Mouse (Mus musculus): Measurements from ENCODE around the gene Fbxo11. TPM values are rescaled to one million over a fixed set of nuclear protein-coding genes. Genes with fewer than 3 reads are reported as not detected.
A peak's percentile ranks its signal among the peaks of the same experiment; 100 is the strongest.

The Fbxo11 gene
- polyA plus RNA-seq, 1 experiment from 2014 or later: 26.7 TPM

DNA sequence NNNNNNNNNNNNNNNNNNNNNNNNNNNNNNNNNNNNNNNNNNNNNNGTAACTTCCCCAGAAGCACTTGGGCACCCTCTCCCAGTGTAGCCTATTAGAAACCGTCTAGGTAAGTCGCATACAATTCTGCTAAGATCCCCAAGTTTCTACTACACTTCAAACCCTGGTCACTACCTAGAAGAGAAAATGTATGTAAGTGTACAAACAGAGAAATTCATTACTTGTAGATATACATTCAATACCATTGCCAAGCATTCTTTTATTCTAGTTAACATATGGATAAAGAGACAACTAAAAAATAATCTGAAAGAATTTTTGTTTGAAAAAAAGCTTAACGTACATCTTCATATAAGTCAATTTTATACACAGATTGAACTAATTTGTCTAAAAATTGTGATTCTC, 3.1 kb downstream of the Fbxo11 start:
- Histone ChIP-seq H3K4me3 (ENCODE audit: low read length) (no peak overlapping the region), H3K4me1 (ENCODE audit: control insufficient read depth, insufficient read depth, low read length) (peaks cover 15% of the 10 kb centered on the region; the same call in 1 of the 2 replicates), H3K9me3 (ENCODE audit: control insufficient read depth, low read length) (no peaks in the 10 kb centered on the region), H3K4me2 (replicated peaks; ENCODE audit: low read depth, low read length) (no peak overlapping the region), H3K27ac (ENCODE audit: low read depth, low read length) (no peak overlapping the region), H3K27me3 (ENCODE audit: control insufficient read depth, insufficient read depth, low read length) (no peaks in the 10 kb centered on the region), H3K9ac (ENCODE audit: low read depth, low read length) (no peak overlapping the region), H3K36me3 (ENCODE audit: control insufficient read depth, insufficient read depth, low read length) (no peaks in the 10 kb centered on the region)
- no peak for ATAC-seq (ENCODE audit: low FRiP score, low TSS enrichment)
- 78% methylated on average over 3 of the region's 3 CpGs for WGBS

DNA sequence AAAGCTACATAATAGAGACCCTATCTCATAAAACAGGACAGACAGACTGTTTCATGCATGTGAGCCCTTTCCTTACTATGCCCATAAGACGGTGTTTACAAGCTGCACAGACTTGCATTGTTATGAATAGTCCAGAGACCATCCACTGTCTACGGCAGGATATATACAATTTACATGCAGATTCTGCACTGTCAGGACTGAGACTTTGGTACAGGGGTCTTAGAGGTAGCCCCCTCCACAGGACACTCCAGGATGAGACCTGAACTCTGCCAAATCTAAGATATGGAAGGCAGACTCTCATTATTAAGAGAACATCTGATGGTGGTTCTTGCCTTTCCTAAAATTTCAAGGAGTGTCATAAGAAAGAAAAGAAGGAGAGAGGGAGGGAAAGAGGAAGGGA, 6.8 kb downstream of the Fbxo11 start:
- Histone ChIP-seq H3K4me3 (ENCODE audit: low read length) (no peak overlapping the region), H3K9ac (ENCODE audit: low read depth, low read length) (no peak overlapping the region), H3K4me2 (replicated peaks; ENCODE audit: low read depth, low read length) (no peak overlapping the region), H3K27me3 (ENCODE audit: control insufficient read depth, insufficient read depth, low read length) (no peaks in the 10 kb centered on the region), H3K4me1 (ENCODE audit: control insufficient read depth, insufficient read depth, low read length) (peaks cover 15% of the 10 kb centered on the region; the same call in 1 of the 2 replicates), H3K27ac (ENCODE audit: low read depth, low read length) (no peak overlapping the region), H3K9me3 (ENCODE audit: control insufficient read depth, low read length) (no peaks in the 10 kb centered on the region), H3K36me3 (ENCODE audit: control insufficient read depth, insufficient read depth, low read length) (no peaks in the 10 kb centered on the region)
- WGBS: 70% methylated on average over 2 of the region's 2 CpGs
- no peak; the same call in 1 of the 2 replicates for ATAC-seq (ENCODE audit: low FRiP score, low TSS enrichment)

DNA sequence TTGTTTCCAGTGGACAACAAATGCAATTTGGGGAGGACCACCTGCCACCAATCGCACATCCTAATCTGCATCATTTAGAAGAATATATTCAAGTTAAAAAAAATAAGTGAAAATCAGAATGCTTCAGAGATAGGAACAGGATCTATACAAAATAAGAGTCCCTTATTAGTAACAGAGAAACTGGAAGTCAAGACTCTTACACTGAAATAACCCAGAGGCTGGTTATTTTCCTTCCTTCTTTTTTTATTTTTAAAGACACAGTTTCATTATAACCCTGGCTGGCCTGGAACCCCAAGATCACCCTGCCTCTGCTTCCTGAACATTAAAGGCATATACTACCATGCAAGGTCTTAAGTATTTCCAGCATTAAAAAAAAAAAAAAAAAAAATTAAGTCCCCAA, 7.2 kb downstream of the Fbxo11 start:
- Histone ChIP-seq H3K9ac (ENCODE audit: low read depth, low read length) (no peak overlapping the region), H3K4me3 (ENCODE audit: low read length) (no peak overlapping the region), H3K27me3 (ENCODE audit: control insufficient read depth, insufficient read depth, low read length) (no peaks in the 10 kb centered on the region), H3K9me3 (ENCODE audit: control insufficient read depth, low read length) (no peaks in the 10 kb centered on the region), H3K36me3 (ENCODE audit: control insufficient read depth, insufficient read depth, low read length) (no peaks in the 10 kb centered on the region), H3K4me2 (replicated peaks; ENCODE audit: low read depth, low read length) (no peak overlapping the region), H3K4me1 (ENCODE audit: control insufficient read depth, insufficient read depth, low read length) (peaks cover 11% of the 10 kb centered on the region; the same call in 1 of the 2 replicates), H3K27ac (ENCODE audit: low read depth, low read length) (no peak overlapping the region)
- ATAC-seq (ENCODE audit: low FRiP score, low TSS enrichment): no peak
- 85% methylated on average over 1 of the region's 1 CpGs for WGBS

DNA sequence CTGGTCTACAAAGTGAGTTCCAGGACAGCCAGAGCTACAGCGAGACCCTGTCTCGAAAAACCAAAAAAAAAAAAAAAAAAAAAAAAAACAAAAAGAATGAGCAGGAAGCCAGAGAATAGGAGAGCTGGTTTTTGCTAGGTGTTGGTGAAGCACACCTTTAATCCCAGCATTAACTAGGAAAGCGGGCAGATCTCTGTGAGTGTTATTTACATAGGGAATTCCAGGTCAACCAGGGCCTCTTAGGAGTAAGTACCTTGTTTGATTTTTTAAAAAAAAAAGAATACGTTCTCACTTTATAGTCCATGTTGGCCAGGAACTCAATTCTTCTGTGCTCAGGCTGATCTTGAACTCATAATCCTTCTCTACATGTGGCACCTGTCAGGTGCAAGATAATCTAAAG, 13.4 kb downstream of the Fbxo11 start:
- no peak for ATAC-seq (ENCODE audit: low FRiP score, low TSS enrichment)
- no peak overlapping the region for H3K27ac ChIP-seq (ENCODE audit: low read depth, low read length)
- 94% methylated on average over 4 of the region's 4 CpGs for WGBS
- H3K4me2 ChIP-seq (replicated peaks; ENCODE audit: low read depth, low read length): no peak overlapping the region
- no peaks in the 10 kb centered on the region for H3K36me3 ChIP-seq (ENCODE audit: control insufficient read depth, insufficient read depth, low read length)
- no peaks in the 10 kb centered on the region for H3K9me3 ChIP-seq (ENCODE audit: control insufficient read depth, low read length)
- H3K9ac ChIP-seq (ENCODE audit: low read depth, low read length): no peak overlapping the region
- H3K4me1 ChIP-seq (ENCODE audit: control insufficient read depth, insufficient read depth, low read length): 0 out of 2 replicates have a peak, but pooled peaks cover 3% of the 10 kb centered on the region
- H3K4me3 ChIP-seq (ENCODE audit: low read length): no peak overlapping the region
- H3K27me3 ChIP-seq (ENCODE audit: control insufficient read depth, insufficient read depth, low read length): no peaks in the 10 kb centered on the region

DNA sequence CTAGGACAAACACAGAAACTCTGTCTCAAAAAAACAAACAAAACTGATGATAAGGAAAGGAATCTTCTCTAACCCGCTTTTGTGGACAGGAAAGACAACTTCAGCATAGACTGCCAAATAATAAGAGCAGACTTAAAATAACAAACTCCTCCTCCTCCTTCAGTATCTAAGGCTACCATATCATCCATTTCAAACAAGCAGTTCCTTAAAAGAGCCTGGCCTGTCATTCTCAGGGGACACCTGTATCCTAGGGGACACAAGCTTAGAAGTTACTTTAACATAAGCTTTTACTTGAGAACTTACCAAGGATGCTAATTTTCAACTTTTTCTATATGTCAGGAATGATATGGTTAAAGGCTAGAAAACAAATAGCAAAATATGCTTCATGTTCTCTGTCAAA, 14.2 kb downstream of the Fbxo11 start:
- Histone ChIP-seq H3K27ac (ENCODE audit: low read depth, low read length) (no peak overlapping the region), H3K9me3 (ENCODE audit: control insufficient read depth, low read length) (no peaks in the 10 kb centered on the region), H3K4me3 (ENCODE audit: low read length) (no peak overlapping the region), H3K4me2 (replicated peaks; ENCODE audit: low read depth, low read length) (no peak overlapping the region), H3K9ac (ENCODE audit: low read depth, low read length) (no peak overlapping the region), H3K27me3 (ENCODE audit: control insufficient read depth, insufficient read depth, low read length) (no peaks in the 10 kb centered on the region), H3K4me1 (ENCODE audit: control insufficient read depth, insufficient read depth, low read length) (0 out of 2 replicates have a peak, but pooled peaks cover 5% of the 10 kb centered on the region), H3K36me3 (ENCODE audit: control insufficient read depth, insufficient read depth, low read length) (no peaks in the 10 kb centered on the region)
- WGBS: 62% methylated on average over 1 of the region's 1 CpGs
- ATAC-seq (ENCODE audit: low FRiP score, low TSS enrichment): no peak

DNA sequence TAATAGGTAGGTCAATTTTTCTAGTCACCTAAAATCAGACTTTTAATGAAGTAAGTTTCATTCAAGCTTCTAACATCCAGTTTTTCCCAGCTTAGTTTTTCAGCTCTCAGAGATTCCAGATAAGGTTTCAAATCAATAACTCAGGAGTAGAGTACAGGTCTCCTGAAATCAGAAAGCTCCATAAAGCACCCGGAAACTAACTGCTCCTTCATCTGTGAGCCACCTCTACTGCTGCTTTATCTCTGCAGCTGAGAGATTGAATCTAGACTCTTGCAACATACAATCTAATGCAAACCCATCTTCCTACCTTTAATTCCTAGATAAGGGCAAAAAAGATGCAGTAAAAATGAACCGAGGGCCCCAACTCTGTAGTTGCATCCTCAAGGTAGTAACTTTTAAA, 14.8 kb downstream of the Fbxo11 start:
- 90% methylated on average over 2 of the region's 2 CpGs for WGBS
- Histone ChIP-seq H3K4me2 (replicated peaks; ENCODE audit: low read depth, low read length) (no peak overlapping the region), H3K27me3 (ENCODE audit: control insufficient read depth, insufficient read depth, low read length) (no peaks in the 10 kb centered on the region), H3K36me3 (ENCODE audit: control insufficient read depth, insufficient read depth, low read length) (no peaks in the 10 kb centered on the region), H3K4me1 (ENCODE audit: control insufficient read depth, insufficient read depth, low read length) (0 out of 2 replicates have a peak, but pooled peaks cover 7% of the 10 kb centered on the region), H3K9me3 (ENCODE audit: control insufficient read depth, low read length) (no peaks in the 10 kb centered on the region), H3K9ac (ENCODE audit: low read depth, low read length) (no peak overlapping the region), H3K27ac (ENCODE audit: low read depth, low read length) (no peak overlapping the region), H3K4me3 (ENCODE audit: low read length) (no peak overlapping the region)
- ATAC-seq (ENCODE audit: low FRiP score, low TSS enrichment): no peak

DNA sequence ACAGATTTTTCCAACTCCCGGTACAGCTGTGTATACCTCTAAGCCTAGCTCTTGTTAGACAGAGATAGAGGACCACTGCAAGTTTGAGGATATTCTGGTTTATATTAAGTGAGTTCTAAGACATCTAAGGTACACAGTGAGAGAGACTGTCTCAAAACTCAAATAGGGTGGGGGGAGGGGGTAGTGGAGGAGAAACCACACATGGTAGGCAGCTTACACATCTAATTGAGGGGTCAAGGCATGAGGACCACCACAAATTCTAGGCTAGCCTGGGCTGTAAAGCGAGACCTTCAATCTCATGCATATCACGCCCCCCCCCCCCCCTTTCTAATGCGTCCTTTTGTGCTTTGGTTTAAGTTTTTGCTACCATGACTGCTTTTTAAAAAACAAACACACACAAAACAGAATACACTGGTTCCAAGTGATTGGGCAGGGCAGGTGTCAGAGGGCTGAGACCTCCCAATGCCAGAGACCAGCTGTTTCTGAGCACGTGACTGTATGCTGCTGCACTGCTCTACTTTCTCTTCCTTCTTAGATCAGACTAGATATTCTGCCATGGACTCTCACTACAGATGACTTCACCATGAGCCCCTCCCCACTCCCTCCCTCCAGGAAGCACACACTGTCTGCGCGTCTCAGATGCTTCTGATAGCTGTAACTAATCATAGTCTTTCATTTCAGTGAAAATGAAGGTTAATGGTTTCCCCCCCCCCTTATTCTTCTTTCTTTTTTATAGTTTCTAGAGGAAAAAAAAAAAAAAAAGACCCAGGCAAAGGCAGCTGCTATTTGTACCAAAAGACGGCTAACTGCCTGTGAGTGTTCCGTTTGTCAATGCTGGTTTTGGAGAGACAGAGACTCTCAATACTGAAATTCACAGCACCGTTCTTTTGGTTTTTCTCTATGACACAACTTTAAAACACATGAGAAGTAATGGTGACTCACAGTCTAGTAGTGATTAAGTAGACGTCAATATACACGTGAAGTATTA, 22.7 kb downstream of the Fbxo11 start:
- Histone ChIP-seq H3K9ac (ENCODE audit: low read depth, low read length) (no peak overlapping the region), H3K9me3 (ENCODE audit: control insufficient read depth, low read length) (no peaks in the 10 kb centered on the region), H3K4me1 (ENCODE audit: control insufficient read depth, insufficient read depth, low read length) (0 out of 2 replicates have a peak, but pooled peaks cover 17% of the 10 kb centered on the region), H3K27me3 (ENCODE audit: control insufficient read depth, insufficient read depth, low read length) (no peaks in the 10 kb centered on the region), H3K4me2 (replicated peaks; ENCODE audit: low read depth, low read length) (no peak overlapping the region), H3K36me3 (ENCODE audit: control insufficient read depth, insufficient read depth, low read length) (no peaks in the 10 kb centered on the region), H3K4me3 (ENCODE audit: low read length) (no peak overlapping the region), H3K27ac (ENCODE audit: low read depth, low read length) (no peak overlapping the region)
- peak; percentile 71 for ATAC-seq (ENCODE audit: low FRiP score, low TSS enrichment)
- WGBS: 61% methylated on average over 12 of the region's 12 CpGs

DNA sequence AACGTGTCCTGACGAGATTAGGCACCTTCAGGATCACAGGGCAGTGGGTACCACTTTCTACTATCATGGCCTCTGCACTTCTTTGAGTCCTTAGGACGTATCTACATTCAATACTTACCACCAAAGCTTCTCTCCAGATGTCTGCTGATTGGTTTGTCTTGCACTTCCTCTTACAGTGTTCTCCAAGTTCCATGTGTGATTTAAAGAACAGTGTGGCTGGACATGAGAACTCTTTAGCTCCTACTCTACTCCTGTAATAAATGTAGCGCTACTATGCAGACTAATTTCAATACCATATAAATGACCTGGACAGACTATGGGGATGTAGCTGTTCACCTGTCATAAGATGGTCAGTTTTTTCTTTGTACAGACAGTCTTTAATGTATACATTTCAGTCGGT, 24.3 kb downstream of the Fbxo11 start:
- H3K36me3 ChIP-seq (ENCODE audit: control insufficient read depth, insufficient read depth, low read length): no peaks in the 10 kb centered on the region
- no peak for ATAC-seq (ENCODE audit: low FRiP score, low TSS enrichment)
- H3K4me1 ChIP-seq (ENCODE audit: control insufficient read depth, insufficient read depth, low read length): 0 out of 2 replicates have a peak, but pooled peaks cover 14% of the 10 kb centered on the region
- H3K4me2 ChIP-seq (replicated peaks; ENCODE audit: low read depth, low read length): no peak overlapping the region
- H3K4me3 ChIP-seq (ENCODE audit: low read length): no peak overlapping the region
- no peaks in the 10 kb centered on the region for H3K9me3 ChIP-seq (ENCODE audit: control insufficient read depth, low read length)
- H3K27me3 ChIP-seq (ENCODE audit: control insufficient read depth, insufficient read depth, low read length): no peaks in the 10 kb centered on the region
- no peak overlapping the region for H3K27ac ChIP-seq (ENCODE audit: low read depth, low read length)
- 88% methylated on average over 5 of the region's 5 CpGs for WGBS
- H3K9ac ChIP-seq (ENCODE audit: low read depth, low read length): no peak overlapping the region

DNA sequence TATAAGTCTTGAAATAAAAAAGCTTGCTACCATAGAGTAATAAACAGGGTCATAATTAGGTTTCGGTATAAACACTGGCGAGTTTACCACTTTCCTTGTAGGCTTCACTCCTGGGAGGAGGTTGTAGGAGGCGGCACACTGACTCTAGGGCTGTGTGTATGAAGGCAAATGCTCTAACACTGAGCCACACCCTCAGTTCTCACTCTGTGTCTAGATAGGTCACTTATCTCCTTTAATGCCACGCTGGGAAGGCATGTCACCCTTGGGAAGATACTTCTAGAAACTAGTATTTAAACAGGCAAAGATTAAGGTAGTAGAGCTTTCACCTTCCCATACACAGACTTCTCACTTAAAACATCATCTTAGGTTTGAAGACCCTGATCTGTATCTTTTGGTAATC, 30.7 kb downstream of the Fbxo11 start:
- Histone ChIP-seq H3K27ac (ENCODE audit: low read depth, low read length) (no peak overlapping the region), H3K36me3 (ENCODE audit: control insufficient read depth, insufficient read depth, low read length) (no peaks in the 10 kb centered on the region), H3K27me3 (ENCODE audit: control insufficient read depth, insufficient read depth, low read length) (no peaks in the 10 kb centered on the region), H3K4me1 (ENCODE audit: control insufficient read depth, insufficient read depth, low read length) (0 out of 2 replicates have a peak, but pooled peaks cover 9% of the 10 kb centered on the region), H3K9ac (ENCODE audit: low read depth, low read length) (no peak overlapping the region), H3K4me2 (replicated peaks; ENCODE audit: low read depth, low read length) (no peak overlapping the region), H3K9me3 (ENCODE audit: control insufficient read depth, low read length) (no peaks in the 10 kb centered on the region), H3K4me3 (ENCODE audit: low read length) (no peak overlapping the region)
- no peak for ATAC-seq (ENCODE audit: low FRiP score, low TSS enrichment)
- WGBS: 87% methylated on average over 4 of the region's 4 CpGs

Measured in kidney, embryonic 14.5 days (tissue).